Mouse (Mus musculus): ENCODE measurements at regions not wholly inside any gene's neighbourhood (a gene's known extent, or its start where the extent isn't known, plus 50 kb on each side); places are given as distances from the start of the nearest gene placed in this dataset.
A peak's percentile ranks its signal among the peaks of the same experiment; 100 is the strongest.

GRCm38 (mm10) chr11:111791267-111791926 is 725.4 kb downstream of the Kcnj2 start:
- H3K36me3 ChIP-seq (ENCODE audit: control insufficient read depth in 1 of 2, insufficient read depth in 2 of 2, low read length in 2 of 2): peaks cover 0 to 24% of the 10 kb centered on the region in 2 experiments; a peak in 2 of 4 replicates
- H3K4me3 ChIP-seq (ENCODE audit: control insufficient read depth in 1 of 2, insufficient read depth in 1 of 2, low read depth in 2 of 2, low read length in 2 of 2): 0 out of 4 replicates have a peak overlapping the region, but pooled peaks of 1 of the 2 experiments have one; percentile 6
- H3K9ac ChIP-seq (ENCODE audit: control insufficient read depth, low read depth, low read length, poor library complexity, severe bottlenecking): peak overlapping the region; percentile 65
- H3K9me3 ChIP-seq (replicated peaks; ENCODE audit: insufficient read depth, low read length): no peaks in the 10 kb centered on the region
- peak; percentile 94 for DNase-seq (ENCODE audit: low read depth, low spot score)
- peak overlapping the region; percentile 99 for H3K27ac ChIP-seq (ENCODE audit: control insufficient read depth, low read depth, low read length)
- H3K79me2 ChIP-seq (ENCODE audit: control insufficient read depth, insufficient read depth, low read length, poor library complexity): no peaks in the 10 kb centered on the region
- H3K27me3 ChIP-seq (ENCODE audit: control insufficient read depth in 1 of 2, insufficient read depth in 2 of 2, low read length in 2 of 2): no peaks in the 10 kb centered on the region
- H3K4me1 ChIP-seq (ENCODE audit: control insufficient read depth in 1 of 2, insufficient read depth in 2 of 2, low read length in 2 of 2): peaks cover 10 to 11% of the 10 kb centered on the region in 2 experiments
- TF ChIP-seq GATA1 (IDR thresholded peaks at IDR 0.05; ENCODE audit: low read depth, low read length): peak; percentile 93
- TF ChIP-seq EP300 (IDR thresholded peaks at IDR 0.05; ENCODE audit: low read depth in 1 of 2, low read length in 2 of 2): peak; percentile 86 to 89
- TF ChIP-seq POLR2AphosphoS2 (IDR thresholded peaks at IDR 0.05; ENCODE audit: low read length): no peak
- peak; percentile 84 for TF ChIP-seq MAX (IDR thresholded peaks at IDR 0.05; ENCODE audit: low read length)
- peak; percentile 93 for TF ChIP-seq ZNF384 (IDR thresholded peaks at IDR 0.05; ENCODE audit: low read depth, low read length)
- no peak for TF ChIP-seq SMC3 (IDR thresholded peaks at IDR 0.05; ENCODE audit: low read depth, low read length)
- TF ChIP-seq GABPA (IDR thresholded peaks at IDR 0.05; ENCODE audit: low read depth, low read length): no peak
- no peak for TF ChIP-seq NELFE (IDR thresholded peaks at IDR 0.05; ENCODE audit: low read depth, low read length)
- TF ChIP-seq E2F4 (IDR thresholded peaks at IDR 0.05; ENCODE audit: borderline replicate concordance, low read depth, low read length): no peak
- TF ChIP-seq SIN3A (IDR thresholded peaks at IDR 0.05; ENCODE audit: low read length): peak; percentile 53; the same call in 1 of the 2 replicates
- TF ChIP-seq RAD21 (IDR thresholded peaks at IDR 0.05; ENCODE audit: low read depth, low read length): no peak
- TF ChIP-seq CHD1 (IDR thresholded peaks at IDR 0.05; ENCODE audit: low read depth, low read length): no peak
- TF ChIP-seq POLR2AphosphoS5 (IDR thresholded peaks at IDR 0.05; ENCODE audit: borderline replicate concordance, low read depth, low read length): no peak
- peak; percentile 57; the same call in 1 of the 2 replicates for TF ChIP-seq HCFC1 (IDR thresholded peaks at IDR 0.05; ENCODE audit: low read depth, low read length)
- TF ChIP-seq USF2 (IDR thresholded peaks at IDR 0.05; ENCODE audit: borderline replicate concordance in 1 of 2, insufficient read depth in 1 of 2, low read depth in 1 of 2, low read length in 2 of 2): no peak
- TF ChIP-seq MXI1 (IDR thresholded peaks at IDR 0.05; ENCODE audit: low read depth, low read length): peak; percentile 51; the same call in 1 of the 2 replicates
- peak; percentile 41; the same call in 1 of the 2 replicates for TF ChIP-seq MAFK (IDR thresholded peaks at IDR 0.05; ENCODE audit: borderline replicate concordance, low read depth, low read length)
- TF ChIP-seq TAL1 (IDR thresholded peaks at IDR 0.05; ENCODE audit: low read length): no peak
- TF ChIP-seq MAZ (IDR thresholded peaks at IDR 0.05; ENCODE audit: low read depth, low read length): peak; percentile 79
- TF ChIP-seq MYB (IDR thresholded peaks at IDR 0.05; ENCODE audit: low read depth, low read length): no peak
- peak; percentile 83 for TF ChIP-seq TCF12 (IDR thresholded peaks at IDR 0.05; ENCODE audit: low read depth, low read length)
- peak; percentile 93 for TF ChIP-seq RCOR1 (IDR thresholded peaks at IDR 0.05; ENCODE audit: low read depth, low read length)
- TF ChIP-seq CTCF (IDR thresholded peaks at IDR 0.05 in 2 of 3, conservative IDR thresholded peaks at IDR 0.05 in 1 of 3; ENCODE audit: control insufficient read depth in 1 of 3, insufficient read depth in 1 of 3, low read depth in 2 of 3, low read length in 3 of 3, poor library complexity in 1 of 3, severe bottlenecking in 1 of 3): no peak
- TF ChIP-seq MYC (IDR thresholded peaks at IDR 0.05; ENCODE audit: low read depth, low read length): peak; percentile 75; the same call in 1 of the 2 replicates
- TF ChIP-seq CHD2 (IDR thresholded peaks at IDR 0.05; ENCODE audit: low read length): no peak
- TF ChIP-seq ZKSCAN1 (IDR thresholded peaks at IDR 0.05; ENCODE audit: low read depth, low read length): no peak
- TF ChIP-seq NRF1 (IDR thresholded peaks at IDR 0.05; ENCODE audit: insufficient read depth, low read depth, low read length, poor library complexity, severe bottlenecking): no peak
- TF ChIP-seq KAT2A (conservative IDR thresholded peaks at IDR 0.05; ENCODE audit: low read depth, low read length): peak; percentile 50
- no peak; the same call in 1 of the 2 replicates for TF ChIP-seq ELF1 (IDR thresholded peaks at IDR 0.05; ENCODE audit: low read depth, low read length)
- TF ChIP-seq ZMIZ1 (IDR thresholded peaks at IDR 0.05; ENCODE audit: low read depth, low read length): 0 out of 2 replicates have a peak, but pooled peaks have one; percentile 27
- peak; percentile 48; the same call in 1 of the 2 replicates for TF ChIP-seq USF1 (IDR thresholded peaks at IDR 0.05; ENCODE audit: low read depth, low read length)
- peak; percentile 81 for TF ChIP-seq BHLHE40 (IDR thresholded peaks at IDR 0.05; ENCODE audit: borderline replicate concordance, low read depth, low read length)
- TF ChIP-seq POLR2A (IDR thresholded peaks at IDR 0.05; ENCODE audit: control insufficient read depth in 1 of 2, insufficient read depth in 1 of 2, low read depth in 1 of 2, low read length in 2 of 2, poor library complexity in 1 of 2): no peak
- no peak for TF ChIP-seq ZC3H11A (IDR thresholded peaks at IDR 0.05; ENCODE audit: low read depth, low read length)
- no peak; the same call in 1 of the 2 replicates for TF ChIP-seq TBP (IDR thresholded peaks at IDR 0.05; ENCODE audit: low read depth, low read length)
- TF ChIP-seq ETS1 (IDR thresholded peaks at IDR 0.05; ENCODE audit: low read depth, low read length): peak; percentile 83
- TF ChIP-seq UBTF (IDR thresholded peaks at IDR 0.05; ENCODE audit: borderline replicate concordance, insufficient read depth, low read depth, low read length): no peak
